Mouse (Mus musculus) cerebellum, adult 9-11 months (tissue): ENCODE data around the gene Fam19a1.

Source experiments
- DNase-seq: peaks from one replicate; pipeline ENCODE4 v3.0.0; 2022

The Fam19a1 gene

GRCm38 (mm10) chr6:96266456-96266855 is 153.5 kb downstream of the Fam19a1 start:
- no peak for DNase-seq

DNA sequence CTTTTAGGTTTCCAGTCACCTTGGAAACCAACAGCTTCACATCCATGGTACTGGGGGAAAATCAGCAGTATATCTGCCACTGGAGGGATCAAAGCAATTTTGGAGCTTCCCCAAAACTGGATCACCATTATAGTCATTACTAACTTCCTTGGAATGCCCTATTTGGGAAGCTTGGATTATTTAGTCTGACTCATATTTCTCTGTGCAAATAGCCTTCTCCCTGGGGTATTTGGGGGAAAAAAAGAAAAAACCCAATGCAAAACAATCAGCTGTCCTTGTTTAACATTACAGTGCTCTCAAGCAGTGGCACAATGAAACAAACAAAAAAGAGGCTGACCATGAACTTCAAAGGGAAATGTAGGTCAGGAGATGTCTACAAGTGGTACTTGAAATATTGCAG is 155.8 kb downstream of the Fam19a1 start:
- no peak for DNase-seq

DNA sequence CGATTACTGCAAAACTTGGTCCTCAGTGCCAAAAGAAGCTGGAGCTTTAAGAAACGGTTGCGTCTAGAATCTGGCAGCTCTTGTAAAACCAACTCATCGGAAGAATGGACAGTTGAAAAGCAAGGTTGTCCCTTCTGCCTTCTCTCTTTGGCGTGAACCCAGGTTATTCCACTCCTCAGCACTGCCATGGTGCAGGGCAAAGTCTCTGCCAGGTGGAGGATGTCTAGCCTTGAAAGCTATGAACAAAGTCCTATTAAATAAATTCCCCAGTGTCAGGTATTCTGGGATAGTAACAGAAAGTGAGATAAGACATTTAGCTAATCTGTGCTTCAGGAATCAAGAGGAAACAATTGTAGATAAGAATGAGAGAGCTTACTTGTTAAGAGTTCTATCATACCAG is 157.5 kb downstream of the Fam19a1 start:
- DNase-seq, result no peak

GRCm38 (mm10) chr6:96283731-96284130 is 170.8 kb downstream of the Fam19a1 start:
- DNase-seq, result no peak

- no peak for DNase-seq
Measured at GRCm38 (mm10) chr6:96284590-96284989, 171.6 kb downstream of the Fam19a1 start.

DNA sequence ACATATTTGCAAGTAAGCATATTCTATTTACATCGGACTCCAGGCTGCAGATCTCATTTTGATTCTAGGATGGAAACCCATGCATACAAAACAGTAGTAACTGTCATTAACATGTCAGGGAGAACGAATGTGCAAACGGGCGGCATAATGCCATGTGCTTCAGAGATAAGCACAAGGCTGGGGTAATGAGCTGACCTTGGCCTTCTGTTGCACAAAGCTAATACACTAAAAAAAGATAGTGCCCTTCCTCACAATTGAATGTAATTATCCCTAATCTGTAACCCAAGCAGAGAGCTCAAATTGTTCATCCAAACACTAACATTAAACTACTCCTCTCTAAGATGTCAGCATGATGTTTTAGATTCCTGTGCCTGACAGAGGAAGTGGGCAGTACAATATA is 173.3 kb downstream of the Fam19a1 start:
- DNase-seq, result no peak

GRCm38 (mm10) chr6:96287377-96287776 is 174.4 kb downstream of the Fam19a1 start:
- DNase-seq, result no peak

- DNase-seq, result no peak
Measured at GRCm38 (mm10) chr6:96289672-96290071, 176.7 kb downstream of the Fam19a1 start.

DNA sequence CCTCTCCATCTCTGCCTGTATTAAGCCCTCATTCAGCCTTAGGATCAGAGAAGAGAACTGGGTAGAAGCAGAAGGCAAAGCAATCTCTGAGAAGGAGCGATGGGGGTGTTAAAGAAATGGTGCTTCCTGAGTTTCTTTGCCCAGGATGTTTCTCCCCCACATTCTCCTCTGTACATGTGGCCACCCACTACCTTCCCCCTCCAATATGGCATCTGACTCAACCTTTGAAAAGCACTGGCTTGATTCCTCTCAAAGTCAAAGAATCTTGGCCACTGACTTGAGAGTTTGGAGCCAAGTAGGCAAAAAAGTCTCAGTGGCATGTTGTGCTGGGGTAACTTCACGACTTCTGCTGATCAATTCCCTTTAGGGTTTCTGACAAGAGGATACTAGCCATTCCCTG is 234.5 kb downstream of the Fam19a1 start:
- DNase-seq, result no peak

- DNase-seq, result no peak
Measured at GRCm38 (mm10) chr6:96349446-96350025, 236.6 kb downstream of the Fam19a1 start.

DNA sequence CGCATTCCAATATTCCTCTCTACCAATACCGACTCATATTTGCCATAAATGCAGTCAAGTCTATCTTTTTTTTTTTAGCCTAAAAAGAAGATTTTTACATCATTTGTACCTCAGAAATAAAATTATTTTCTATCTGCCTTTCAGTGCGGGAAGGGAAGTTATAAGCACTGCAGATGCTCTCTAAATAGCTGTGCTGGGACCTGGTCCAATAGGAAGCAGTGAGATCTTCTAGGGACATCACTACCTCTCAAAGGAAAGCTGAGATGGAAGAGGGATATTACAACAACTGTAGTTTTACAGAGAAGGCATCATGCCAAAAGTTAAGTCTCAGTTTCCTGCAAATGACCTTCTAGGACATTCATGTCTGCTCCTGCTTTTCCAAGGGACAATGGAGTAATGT is 256.6 kb downstream of the Fam19a1 start:
- DNase-seq, result no peak

DNA sequence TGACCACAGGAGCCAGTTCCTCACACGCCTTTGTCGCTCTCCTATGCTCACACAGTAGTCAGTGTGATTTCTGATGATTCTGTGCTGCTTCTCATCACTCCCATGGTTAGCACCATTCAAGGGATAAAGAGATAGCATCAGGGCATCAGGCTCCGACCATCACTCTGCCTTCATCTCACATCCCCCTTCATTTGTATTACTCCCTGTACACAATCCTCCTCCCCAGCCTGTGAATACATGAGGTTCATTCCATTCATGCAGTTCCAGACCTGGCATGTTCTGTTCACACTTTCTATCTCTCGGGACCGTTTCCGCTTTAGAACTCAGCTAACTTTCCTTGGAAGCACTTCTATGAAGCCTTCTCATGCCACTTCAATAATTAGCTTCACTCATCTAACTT is 259.9 kb downstream of the Fam19a1 start:
- no peak for DNase-seq

DNA sequence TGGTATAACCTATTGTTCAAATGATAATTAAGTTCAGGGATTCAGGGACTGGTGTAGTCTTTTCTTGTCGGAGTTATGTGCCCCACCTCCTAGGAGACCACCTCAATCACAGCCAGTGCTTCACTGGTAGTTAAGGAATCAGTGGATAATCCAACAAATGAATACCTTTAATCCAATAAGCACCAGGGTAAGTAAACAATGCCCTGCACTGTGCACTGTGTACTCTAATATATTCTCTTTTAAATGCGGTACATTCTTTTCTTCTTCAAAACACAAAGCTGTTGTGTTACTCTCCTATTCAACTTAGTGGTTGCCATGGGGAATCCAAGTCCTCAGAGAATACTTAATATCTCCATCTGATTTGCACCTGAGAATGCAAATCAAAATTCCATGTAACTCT is 260.3 kb downstream of the Fam19a1 start:
- no peak for DNase-seq

- no peak for DNase-seq
Measured at GRCm38 (mm10) chr6:96376773-96377172, 263.8 kb downstream of the Fam19a1 start.

- no peak for DNase-seq
Measured at GRCm38 (mm10) chr6:96379229-96379628, 266.3 kb downstream of the Fam19a1 start.

DNA sequence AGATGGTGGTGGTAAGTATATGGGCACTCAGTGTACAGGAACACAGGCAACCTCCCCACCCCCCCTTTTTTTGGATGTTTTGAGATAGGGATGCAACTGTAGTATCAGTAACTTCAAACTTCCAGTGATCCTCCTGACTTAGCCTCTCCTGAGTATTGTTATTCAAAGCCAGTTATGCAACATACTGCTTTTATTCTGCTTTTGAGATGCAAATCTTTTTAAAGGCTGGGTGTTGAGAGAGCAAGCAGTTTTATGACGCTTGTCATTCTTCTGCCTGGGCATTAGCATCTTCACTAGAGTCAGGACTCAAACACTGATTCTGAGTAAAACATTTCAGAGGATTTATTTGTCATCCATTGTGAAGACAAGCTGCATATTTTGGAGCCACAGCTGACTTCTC is 271.5 kb downstream of the Fam19a1 start:
- DNase-seq, result no peak

DNA sequence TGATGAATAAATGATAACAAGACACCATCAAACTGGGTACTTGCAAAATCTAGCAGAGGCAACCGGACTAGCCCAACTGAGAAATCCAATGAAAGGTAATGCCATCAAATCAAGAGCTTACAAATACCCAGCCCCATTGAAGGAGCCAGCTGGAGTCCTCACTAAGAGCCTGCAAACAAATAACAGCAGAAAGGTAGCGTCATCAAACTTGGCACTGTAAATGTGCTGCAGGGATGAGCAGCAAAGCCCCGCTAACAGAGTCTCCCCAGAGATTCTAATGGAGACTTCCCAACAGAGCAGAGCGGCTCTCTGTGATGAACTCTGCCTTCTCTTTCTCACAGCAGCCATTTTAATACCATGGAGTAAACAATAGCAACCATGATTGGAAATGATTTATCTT is 305.9 kb downstream of the Fam19a1 start:
- no peak for DNase-seq

GRCm38 (mm10) chr6:96419704-96420382 is 306.9 kb downstream of the Fam19a1 start:
- DNase-seq, result no peak

DNA sequence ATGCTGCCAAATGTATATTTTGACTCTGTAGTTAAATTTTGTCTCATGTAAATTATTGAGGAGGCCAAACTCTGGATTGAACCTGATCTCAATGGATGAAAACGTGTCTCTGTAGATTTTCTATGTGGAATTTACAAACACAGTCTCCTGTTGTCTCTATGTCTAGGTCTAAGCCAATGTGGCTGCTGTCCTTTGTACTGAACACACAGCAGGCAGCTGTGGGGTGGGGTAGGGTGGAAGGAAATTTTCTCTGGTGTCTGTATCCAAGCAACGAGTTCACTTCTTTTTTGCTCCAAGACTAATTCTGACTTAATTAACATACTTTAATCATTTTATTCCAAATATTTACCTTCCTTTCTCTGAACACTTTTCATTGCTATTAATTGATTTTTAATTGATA is 307.6 kb downstream of the Fam19a1 start:
- no peak for DNase-seq

GRCm38 (mm10) chr6:96429390-96429789 is 316.4 kb downstream of the Fam19a1 start:
- DNase-seq, result no peak

- no peak for DNase-seq
Measured at GRCm38 (mm10) chr6:96432397-96432796, 319.4 kb downstream of the Fam19a1 start.

DNA sequence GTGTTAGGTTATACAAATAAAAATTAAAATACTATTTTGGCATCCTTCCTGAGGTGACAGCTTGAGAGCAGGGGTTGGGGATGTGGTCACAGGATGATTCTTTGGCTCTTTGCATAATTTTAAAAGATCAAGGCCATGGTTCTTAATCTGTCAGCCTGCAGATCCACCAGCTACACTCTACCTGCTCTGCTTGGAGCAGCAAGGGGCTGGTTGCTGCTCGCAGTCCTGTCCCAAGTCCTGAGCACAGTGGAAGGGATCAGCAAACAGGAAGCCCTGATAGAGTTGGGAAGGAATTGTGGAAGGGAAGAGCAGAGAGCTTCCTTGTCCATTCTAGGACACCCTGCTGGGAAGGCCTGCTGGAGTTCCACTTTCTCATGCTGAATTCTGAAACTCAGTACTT is 320.9 kb downstream of the Fam19a1 start:
- no peak for DNase-seq

DNA sequence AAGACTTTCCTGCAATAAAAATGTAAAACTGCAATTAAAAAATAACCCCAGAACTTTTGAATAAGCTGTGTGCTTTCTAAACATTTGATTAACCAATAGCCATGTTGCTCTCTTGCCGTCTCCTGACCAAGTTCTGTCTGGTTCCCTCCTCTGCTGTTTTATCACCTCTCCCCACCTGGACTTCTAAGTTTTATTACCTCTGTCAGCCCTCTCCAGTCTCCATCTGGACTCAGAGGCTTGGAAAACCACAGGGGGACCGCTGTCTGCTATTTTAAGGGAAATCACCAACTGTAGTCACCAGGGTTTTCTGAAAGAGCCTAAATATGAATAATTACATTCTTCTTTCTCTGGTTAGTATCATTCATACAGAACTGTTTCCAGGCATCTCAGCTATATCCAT is 322.6 kb downstream of the Fam19a1 start:
- no peak for DNase-seq

DNA sequence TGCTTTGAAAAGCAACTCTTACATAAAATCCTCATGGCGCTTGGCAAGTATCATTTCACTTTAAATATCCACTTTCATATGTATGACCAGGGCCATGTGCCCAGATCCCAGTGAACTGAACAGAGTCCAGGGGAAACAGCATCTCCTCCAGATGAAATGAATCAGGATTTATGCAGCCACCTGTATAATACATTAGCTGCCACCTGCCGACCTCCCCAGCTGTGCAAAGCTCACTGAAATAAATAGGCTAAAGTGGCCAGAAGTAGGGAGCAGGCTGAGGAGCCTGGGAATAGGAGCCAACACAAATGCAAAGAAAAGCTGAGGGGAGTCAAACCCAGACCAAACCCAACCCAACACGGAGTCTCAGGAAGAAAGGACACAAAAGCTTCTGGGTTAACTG is 324.9 kb downstream of the Fam19a1 start:
- no peak for DNase-seq

DNA sequence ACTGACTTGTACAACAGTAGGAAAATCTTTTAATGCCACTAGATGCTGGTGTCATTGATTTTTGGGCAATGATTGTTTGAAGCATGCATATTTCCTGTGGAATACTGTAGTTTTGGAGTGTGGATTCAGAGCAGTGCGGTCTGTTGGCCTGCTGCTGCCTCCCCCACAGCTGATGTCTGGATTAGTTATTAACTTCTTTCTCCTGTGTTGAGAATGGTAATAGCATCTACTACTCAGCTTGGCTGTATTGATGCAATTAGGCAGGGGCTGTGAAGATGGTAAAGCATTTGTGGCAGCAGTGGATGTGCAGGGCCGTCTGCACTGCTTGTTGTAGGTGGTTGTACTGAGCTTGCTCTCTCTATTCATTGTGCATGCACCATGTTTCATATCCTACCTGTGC is 326.5 kb downstream of the Fam19a1 start:
- no peak for DNase-seq
